Mouse (Mus musculus) cerebellum, adult 2 months (tissue): ENCODE results near the gene Ankrd50.

Experiments used
- CTCF ChIP-seq: fragments of 200-500 bp; IDR thresholded peaks from 2 replicates; pipeline ENCODE4 v1.5.1; 2011; ENCODE audit warnings: low read depth, mild to moderate bottlenecking, control low read depth, low read length, moderate library complexity, borderline replicate concordance; ENCODE audit not compliant: insufficient read depth
- POLR2A ChIP-seq: fragments of 200-500 bp; IDR thresholded peaks from 2 replicates; pipeline ENCODE4 v1.6.1; 2011; ENCODE audit warnings: low read length, control low read depth, borderline replicate concordance; ENCODE audit not compliant: insufficient read depth

GRCm38 (mm10) chr3:38423966-38424365 lies 60.7 kb downstream of the Ankrd50 start:
- no peak for TF ChIP-seq CTCF
- TF ChIP-seq POLR2A = no peak
